Mouse (Mus musculus) neural tube, embryonic 15.5 days (tissue): Measurements from ENCODE around the gene Ypel1. TPM values are rescaled to one million over a fixed set of nuclear protein-coding genes. Genes with fewer than 3 reads are reported as not detected.

Experiments used
- ATAC-seq: fragments of 200-750 bp; cut with Nextera tagmentation; 2 replicates; pipeline ENCODE4 v1.8.0; 2017; ENCODE audit warnings: mild to moderate bottlenecking, moderate TSS enrichment, moderate library complexity; ENCODE audit not compliant: low FRiP score
- H3K27ac ChIP-seq: fragments of 300-500 bp; sonication (generic); replicated peaks from 2 replicates; pipeline ENCODE4 v1.5.1; 2015; ENCODE audit warnings: mild to moderate bottlenecking, inconsistent platforms
- H3K27me3 ChIP-seq: fragments of 300-500 bp; sonication (generic); replicated peaks from 2 replicates; pipeline ENCODE4 v1.6.1; 2015; ENCODE audit warnings: inconsistent platforms
- H3K36me3 ChIP-seq: fragments of 300-500 bp; sonication (generic); 2 replicates; pipeline ENCODE4 v1.6.1; 2015; ENCODE audit warnings: inconsistent platforms
- H3K4me1 ChIP-seq: fragments of 300-500 bp; sonication (generic); 2 replicates; pipeline ENCODE4 v1.6.1; 2015; ENCODE audit warnings: inconsistent platforms
- H3K4me2 ChIP-seq: fragments of 300-500 bp; sonication (generic); 2 replicates; pipeline ENCODE4 v1.6.1; 2015; ENCODE audit warnings: inconsistent platforms, mild to moderate bottlenecking, moderate library complexity
- H3K4me3 ChIP-seq: fragments of 300-500 bp; sonication (generic); replicated peaks from 2 replicates; pipeline ENCODE4 v1.5.1; 2015; ENCODE audit warnings: mild to moderate bottlenecking, inconsistent platforms
- H3K9ac ChIP-seq: fragments of 300-500 bp; sonication (generic); replicated peaks from 2 replicates; pipeline ENCODE4 v1.6.1; 2015; ENCODE audit warnings: mild to moderate bottlenecking, inconsistent platforms
- H3K9me3 ChIP-seq: fragments of 300-500 bp; sonication (generic); replicated peaks from 2 replicates; pipeline ENCODE4 v1.6.1; 2016; ENCODE audit warnings: inconsistent platforms
- WGBS: fragments of 180-500 bp; shearing (Covaris S2); methylation state at CpG from one replicate; pipeline ENCODE4 v1.1.7; 2015; ENCODE audit warnings: mixed read lengths; 5-methylcytosine and 5-hydroxymethylcytosine counted together
- microRNA counts: library from miRNA; unstranded; fragments of <30 nt; microRNA quantifications from one replicate; lab custom pipeline; 2016
- microRNA-seq: library from miRNA; unstranded; fragments of <30 nt; microRNA quantifications from one replicate; pipeline ENCODE4, GENCODE M21; 2017
- polyA plus RNA-seq: library from polyadenylated mRNA; unstranded; fragments of >200 nt; fragmentation: Nextera tagmentation; extraction: Ambion mirVana; gene quantifications from 2 replicates; pipeline ENCODE4 v1.2.1, GENCODE M21; 2015

Ypel1 gene
- polyA plus RNA-seq, 1 experiment from 2014 or later = 94.9 TPM

DNA sequence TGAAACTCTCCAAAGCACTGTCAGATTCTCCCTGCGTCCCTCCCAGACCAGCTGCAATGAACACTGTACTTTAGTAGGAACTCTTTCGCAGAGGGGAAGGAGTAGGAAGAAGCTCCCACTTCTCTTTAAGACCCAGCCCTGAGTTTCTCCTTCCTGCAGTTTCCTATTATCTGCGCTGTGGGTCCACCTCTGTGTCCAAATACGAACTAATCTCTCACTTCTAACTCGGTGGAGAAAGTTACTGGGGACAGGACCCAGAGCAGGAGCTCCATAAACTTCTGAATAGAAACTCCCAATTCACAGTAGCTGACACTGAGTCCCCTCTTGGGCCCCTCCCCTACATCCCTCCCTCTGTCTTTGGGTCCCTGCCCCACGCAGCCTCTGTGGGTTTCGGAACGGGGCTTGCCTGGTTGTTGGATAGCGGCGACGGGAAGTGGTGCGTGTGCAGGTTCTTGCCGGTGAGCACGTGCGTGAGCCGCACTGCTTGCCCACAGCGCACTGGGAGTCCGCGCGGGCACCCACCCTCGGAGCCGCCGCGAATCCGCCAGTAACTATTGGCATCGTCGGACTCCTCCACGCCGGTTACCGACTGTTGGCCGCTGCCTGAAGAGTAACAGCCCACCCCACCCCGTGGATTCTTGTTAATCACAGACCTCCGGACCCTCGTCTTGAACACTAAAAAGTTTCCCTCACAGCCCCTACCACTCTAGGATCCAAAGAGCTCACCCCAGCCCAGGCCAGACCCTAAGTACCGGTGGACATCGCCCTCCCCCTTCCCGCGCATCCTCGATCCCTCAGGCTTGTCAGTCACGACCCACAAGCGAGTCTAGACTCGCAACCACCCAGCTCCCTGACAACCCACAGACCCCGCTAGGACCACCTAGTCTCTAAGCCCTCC, 61.9 kb downstream of the Ypel1 start:
- Histone ChIP-seq H3K27ac (peak overlapping the region; percentile 81), H3K9ac (peak overlapping the region; percentile 61), H3K27me3 (no peaks in the 10 kb centered on the region), H3K4me1 (peaks cover 17% of the 10 kb centered on the region), H3K9me3 (no peaks in the 10 kb centered on the region), H3K4me2 (peak overlapping the region; percentile 87), H3K36me3 (no peaks in the 10 kb centered on the region), H3K4me3 (peak overlapping the region; percentile 83)
- WGBS = 4% methylated on average over 43 of the region's 43 CpGs
- ATAC-seq = peak; percentile 7; the same call in 1 of the 2 replicates

DNA sequence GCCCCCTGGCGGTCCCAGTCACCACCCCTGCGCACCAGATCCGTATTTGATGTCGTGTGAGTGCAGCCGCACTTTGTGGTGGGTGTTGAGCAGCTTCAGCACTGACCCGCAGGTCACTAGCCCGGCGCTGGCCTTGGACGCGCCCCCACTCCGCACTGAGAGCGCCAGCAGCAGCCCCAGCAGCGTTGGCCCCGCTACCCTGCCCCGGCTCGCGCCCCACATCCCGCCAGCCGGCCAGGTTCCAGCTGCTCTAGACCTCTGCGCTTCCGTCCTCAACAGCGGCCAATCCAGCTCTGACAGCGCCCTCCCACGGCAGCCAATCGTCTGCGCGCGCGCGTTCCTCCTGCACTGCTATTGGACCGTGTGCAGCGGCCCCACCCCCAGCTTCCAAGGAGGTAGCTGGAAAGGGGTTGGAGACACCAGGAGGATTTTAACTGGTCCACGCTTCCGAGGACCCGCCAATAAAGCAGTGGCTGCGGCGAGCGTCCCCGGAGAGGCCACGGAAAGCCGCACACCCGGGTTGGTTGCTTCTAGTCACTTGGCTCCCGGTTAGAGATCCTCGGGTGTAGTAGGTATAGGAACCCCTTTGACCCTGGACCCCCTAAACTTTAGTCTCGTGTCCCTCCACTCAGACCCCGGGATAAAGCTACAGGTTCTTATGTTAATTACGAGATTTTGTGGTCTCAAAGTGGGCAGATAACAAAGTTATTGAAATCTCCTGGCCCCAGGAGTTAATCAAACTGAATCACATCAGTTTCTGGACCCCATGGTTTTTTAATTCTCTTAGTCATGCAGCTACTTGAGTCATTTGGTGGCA, 62.8 kb downstream of the Ypel1 start, which contains the start of gene Sdf2l1:
TSS of gene Sdf2l1 (minus strand) at position 295 of the 817 bp plus-strand sequence.
- Histone ChIP-seq H3K4me2 (peak within 1 kb of the TSS; percentile 87), H3K4me3 (peak within 1 kb of the TSS; percentile 83), H3K27me3 (no peaks in the 10 kb centered on the region), H3K9me3 (no peaks in the 10 kb centered on the region), H3K27ac (peak within 1 kb of the TSS; percentile 81), H3K36me3 (no peaks in the 10 kb centered on the region), H3K9ac (peak within 1 kb of the TSS; percentile 61), H3K4me1 (peaks cover 17% of the 10 kb centered on the region)
- peak; percentile 99 for ATAC-seq
- under 1% methylated on average over 47 of the region's 47 CpGs for WGBS

DNA sequence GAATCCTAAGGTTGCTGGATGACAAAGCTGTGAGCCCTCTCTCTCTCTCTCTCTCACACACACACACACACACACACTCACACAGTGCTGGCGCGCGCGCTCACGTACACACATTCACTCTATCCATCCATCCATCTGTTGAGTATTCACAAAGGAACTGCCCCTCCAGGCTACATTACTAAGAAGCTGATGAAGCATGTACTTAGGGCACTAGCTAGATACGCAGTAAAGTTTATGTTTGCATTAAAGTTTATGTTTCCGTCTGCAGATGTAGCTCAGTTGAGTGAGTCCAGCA, 63.4 kb downstream of the Ypel1 start:
- peak; percentile 34; the same call in 1 of the 2 replicates for ATAC-seq
- Histone ChIP-seq H3K4me3 (peak overlapping the region; percentile 83), H3K9me3 (no peaks in the 10 kb centered on the region), H3K4me2 (peak overlapping the region; percentile 87), H3K4me1 (peaks cover 17% of the 10 kb centered on the region), H3K27ac (no peak overlapping the region), H3K27me3 (no peaks in the 10 kb centered on the region), H3K36me3 (no peaks in the 10 kb centered on the region), H3K9ac (peak overlapping the region; percentile 18; the same call in 1 of the 2 replicates)
- 34% methylated on average over 7 of the region's 7 CpGs for WGBS

MicroRNAs within 50 kb of the gene (microRNA counts, 519-probe panel; counts per million panel counts)
- microRNA mmu-miR-130b (lab: Ali Mortazavi, UCI) (3,412 counts per million, percentile 83 among the panel's probes with 10 or more counts), microRNA mmu-miR-301b (lab: Ali Mortazavi, UCI) (2,812 counts per million, percentile 67 among the panel's probes with 10 or more counts)

Small RNA genes within 50 kb of the gene (microRNA-seq; reads per million reads assigned to microRNA genes)
- gene Mir130b (3,218 reads per million, percentile 90 among the genes with 10 or more reads in this experiment), gene Mir301b (85.2 reads per million, percentile 50 among the genes with 10 or more reads in this experiment)

Other genes with a start within 250 kb of the Ypel1 start
- gene Spag6l, start 240.2 kb upstream of the Ypel1 start, polyA plus RNA-seq = 13.9 and 16.3 TPM in 2 replicates
- gene Igll1, start 205.7 kb upstream of the Ypel1 start, polyA plus RNA-seq = 0.57 TPM in 1 of 2 replicates, not detected in the other
- 69.8 and 70.6 TPM in 2 replicates for gene Top3b, start 199.0 kb upstream of the Ypel1 start, polyA plus RNA-seq
- 1.5 and 1.6 TPM in 2 replicates for gene Vpreb1, start 198.9 kb upstream of the Ypel1 start, polyA plus RNA-seq
- 25.6 and 27.8 TPM in 2 replicates for gene Ppm1f, start 173.2 kb upstream of the Ypel1 start, polyA plus RNA-seq
- gene Mapk1, start 86.3 kb upstream of the Ypel1 start, polyA plus RNA-seq = 184 and 188 TPM in 2 replicates
- 134 and 143 TPM in 2 replicates for gene Ppil2, start 41.6 kb downstream of the Ypel1 start, polyA plus RNA-seq
- 13.1 and 16.2 TPM in 2 replicates for gene 2610318N02Rik, start 55.5 kb downstream of the Ypel1 start, polyA plus RNA-seq
- 38.4 and 57.3 TPM in 2 replicates for gene Sdf2l1, start 62.7 kb downstream of the Ypel1 start, polyA plus RNA-seq
- 45.6 and 52.3 TPM in 2 replicates for gene Ydjc, start 74.9 kb downstream of the Ypel1 start, polyA plus RNA-seq
- gene Ccdc116, start 77.5 kb downstream of the Ypel1 start, polyA plus RNA-seq = 2.7 and 3.5 TPM in 2 replicates
- gene Ube2l3, start 133.0 kb downstream of the Ypel1 start, polyA plus RNA-seq = 288 and 306 TPM in 2 replicates
- gene Rimbp3, start 138.9 kb downstream of the Ypel1 start, polyA plus RNA-seq = 1.9 and 2.1 TPM in 2 replicates
- 6.7 and 7.4 TPM in 2 replicates for gene Hic2, start 163.9 kb downstream of the Ypel1 start, polyA plus RNA-seq
- gene Tmem191c, start 206.4 kb downstream of the Ypel1 start, polyA plus RNA-seq = 87.0 and 112 TPM in 2 replicates